Mouse (Mus musculus) MEL (cell line): ENCODE measurements around the gene Chd3.

Experiments
- CTCF ChIP-seq, 3 experiments: IDR thresholded peaks in 2 of 3; conservative IDR thresholded peaks in 1 of 3; 2 replicates each; pipeline ENCODE4 v1.5.1; 2011 to 2012; ENCODE audit warnings: low read length in 3 of 3, low read depth in 2 of 3, mild to moderate bottlenecking in 2 of 3, improper control_type of control experiment in 1 of 3, inconsistent platforms in 1 of 3, mixed read lengths in 1 of 3, moderate library complexity in 1 of 3; ENCODE audit not compliant: control insufficient read depth in 1 of 3, insufficient read depth in 1 of 3, poor library complexity in 1 of 3, severe bottlenecking in 1 of 3
- E2F4 ChIP-seq: IDR thresholded peaks from 2 replicates; pipeline ENCODE4 v1.6.1; 2011; ENCODE audit warnings: low read depth, low read length, improper control_type of control experiment, borderline replicate concordance
- EP300 ChIP-seq, 2 experiments: IDR thresholded peaks; 2 replicates each; pipeline ENCODE4 v1.6.1; 2011; ENCODE audit warnings: improper control_type of control experiment in 2 of 2, low read length in 2 of 2, low read depth in 1 of 2, mild to moderate bottlenecking in 1 of 2
- GABPA ChIP-seq: IDR thresholded peaks from 2 replicates; pipeline ENCODE4 v1.6.1; 2012; ENCODE audit warnings: low read depth, mild to moderate bottlenecking, inconsistent platforms, low read length, improper control_type of control experiment, moderate library complexity
- GATA1 ChIP-seq: IDR thresholded peaks from 2 replicates; pipeline ENCODE4 v1.6.1; 2011; ENCODE audit warnings: low read depth, low read length, improper control_type of control experiment
- MXI1 ChIP-seq: IDR thresholded peaks from 2 replicates; pipeline ENCODE4 v1.6.1; 2011; ENCODE audit warnings: mild to moderate bottlenecking, low read depth, low read length, improper control_type of control experiment
- MYB ChIP-seq: IDR thresholded peaks from 2 replicates; pipeline ENCODE4 v1.6.1; 2011; ENCODE audit warnings: mild to moderate bottlenecking, low read depth, low read length, improper control_type of control experiment
- MYC ChIP-seq: IDR thresholded peaks from 2 replicates; pipeline ENCODE4 v1.6.1; 2011; ENCODE audit warnings: low read depth, mild to moderate bottlenecking, low read length, improper control_type of control experiment, moderate library complexity
- POLR2A ChIP-seq, 2 experiments: IDR thresholded peaks; 2 replicates each; pipeline ENCODE4 v1.6.1; 2011 to 2012; ENCODE audit warnings: low read length in 2 of 2, mild to moderate bottlenecking in 2 of 2, control low read depth in 1 of 2, improper control_type of control experiment in 1 of 2, low read depth in 1 of 2, moderate library complexity in 1 of 2; ENCODE audit not compliant: control insufficient read depth in 1 of 2, insufficient read depth in 1 of 2, poor library complexity in 1 of 2
- RCOR1 ChIP-seq: IDR thresholded peaks from 2 replicates; pipeline ENCODE4 v1.6.1; 2012; ENCODE audit warnings: low read depth, mild to moderate bottlenecking, inconsistent platforms, low read length, improper control_type of control experiment
- SIN3A ChIP-seq: IDR thresholded peaks from 2 replicates; pipeline ENCODE4 v1.6.1; 2012; ENCODE audit warnings: low read length, improper control_type of control experiment, inconsistent platforms
- USF1 ChIP-seq: IDR thresholded peaks from 2 replicates; pipeline ENCODE4 v1.6.1; 2014; ENCODE audit warnings: low read depth, mild to moderate bottlenecking, inconsistent platforms, low read length, improper control_type of control experiment, moderate library complexity
- USF2 ChIP-seq, 2 experiments: IDR thresholded peaks; 2 replicates each; pipeline ENCODE4 v1.6.1; 2011 to 2012; ENCODE audit warnings: improper control_type of control experiment in 2 of 2, low read length in 2 of 2, borderline replicate concordance in 1 of 2, inconsistent platforms in 1 of 2, low read depth in 1 of 2, mild to moderate bottlenecking in 1 of 2; ENCODE audit not compliant: insufficient read depth in 1 of 2
- ZC3H11A ChIP-seq: IDR thresholded peaks from 2 replicates; pipeline ENCODE4 v1.6.1; 2012; ENCODE audit warnings: low read depth, mild to moderate bottlenecking, inconsistent platforms, low read length, improper control_type of control experiment

DNA sequence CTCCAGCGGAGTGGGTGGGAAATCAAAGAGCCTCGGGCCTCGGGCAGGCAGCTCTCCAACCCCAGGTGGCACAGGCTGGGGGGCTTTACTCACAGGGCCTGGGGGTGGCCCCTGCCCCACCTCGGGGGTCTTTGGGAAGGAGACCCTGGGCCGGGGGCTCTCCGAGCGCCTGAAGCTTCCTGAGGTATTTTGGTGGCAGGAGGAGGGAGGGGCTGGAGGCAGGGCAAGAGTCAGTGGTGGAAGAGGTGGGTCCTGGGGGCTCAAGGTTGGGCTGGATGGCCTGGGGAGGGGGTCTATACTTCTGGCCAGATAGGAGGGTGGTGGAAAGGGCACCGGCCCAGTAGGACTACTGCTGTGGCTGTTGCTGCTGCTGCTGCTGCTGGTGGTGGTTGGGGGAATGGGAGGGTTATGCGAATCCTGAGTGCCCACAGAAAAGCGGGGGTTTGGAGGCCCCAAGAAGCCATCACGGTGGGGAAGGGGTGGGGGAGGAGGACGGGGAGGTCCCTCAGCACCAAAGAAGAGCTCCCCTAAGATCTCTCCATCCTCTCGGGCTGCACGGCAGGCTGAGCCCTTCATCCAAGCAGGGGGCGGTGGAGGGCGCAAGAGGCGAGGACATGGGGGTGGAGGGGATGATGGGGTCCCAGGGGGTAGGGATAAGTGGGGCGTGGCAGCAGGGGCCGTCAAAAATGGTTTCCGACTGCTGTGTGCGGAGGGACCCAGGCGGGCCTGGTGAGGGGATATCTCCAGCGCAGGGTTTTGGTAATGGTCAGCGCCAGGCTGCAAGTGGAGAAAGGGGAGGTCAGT is 36.4 kb upstream of the Chd3 start:
- no peak for TF ChIP-seq POLR2A (IDR thresholded peaks at IDR 0.05; ENCODE audit: control insufficient read depth in 1 of 2, insufficient read depth in 1 of 2, low read depth in 1 of 2, low read length in 2 of 2, poor library complexity in 1 of 2)
- no peak for TF ChIP-seq EP300 (IDR thresholded peaks at IDR 0.05; ENCODE audit: low read depth in 1 of 2, low read length in 2 of 2)
- no peak for TF ChIP-seq CTCF (IDR thresholded peaks at IDR 0.05 in 2 of 3, conservative IDR thresholded peaks at IDR 0.05 in 1 of 3; ENCODE audit: control insufficient read depth in 1 of 3, insufficient read depth in 1 of 3, low read depth in 2 of 3, low read length in 3 of 3, poor library complexity in 1 of 3, severe bottlenecking in 1 of 3)
- no peak for TF ChIP-seq E2F4
- no peak for TF ChIP-seq GABPA
- TF ChIP-seq GATA1, result no peak
- no peak for TF ChIP-seq USF1
- TF ChIP-seq MYB, result no peak
- TF ChIP-seq ZC3H11A, result no peak
- TF ChIP-seq RCOR1, result no peak
- TF ChIP-seq MYC, result no peak
- no peak for TF ChIP-seq MXI1
- no peak for TF ChIP-seq USF2 (IDR thresholded peaks at IDR 0.05; ENCODE audit: borderline replicate concordance in 1 of 2, insufficient read depth in 1 of 2, low read depth in 1 of 2, low read length in 2 of 2)
- no peak for TF ChIP-seq SIN3A
